In genomic region chr10:18844441-18845286, GRCm38 (mm10) we compare ENCODE assay signal across 8 mouse cellular contexts. TPM values are rescaled to one million over a fixed set of nuclear protein-coding genes. Genes with fewer than 3 reads are reported as not detected.
DNase-seq lines count a peak whose midpoint lies in the region; ATAC-seq and TF ChIP-seq lines count a peak whose summit lies in the region.

Perp (plus strand) TSS chr10:18845020.

- peaks cover 8% of the 10 kb centered on the region; the same call in 1 of the 2 replicates for H3K27me3 ChIP-seq in liver, postnatal 0 days (ENCODE audit: insufficient read depth, low read length)
- H3K27me3 ChIP-seq in neural tube, embryonic 12.5 days (replicated peaks) = peaks cover 28% of the 10 kb centered on the region

- no peaks in the 10 kb centered on the region for H3K36me3 ChIP-seq in liver, postnatal 0 days (replicated peaks; ENCODE audit: insufficient read depth, low read length)
- H3K36me3 ChIP-seq in neural tube, embryonic 12.5 days = no peaks in the 10 kb centered on the region

- no peak; the same call in 1 of the 2 replicates for TF ChIP-seq EP300 in liver, postnatal 0 days (IDR thresholded peaks at IDR 0.05; ENCODE audit: low read depth)

- peak; percentile 96 for ATAC-seq in liver, postnatal 0 days
- peak; percentile 91 for ATAC-seq in neural tube, embryonic 12.5 days (ENCODE audit: low FRiP score, low read depth)

- H3K4me3 ChIP-seq in liver, postnatal 0 days (ENCODE audit: low read depth, low read length) = peak within 1 kb of the TSS; percentile 61
- H3K4me3 ChIP-seq in neural tube, embryonic 12.5 days = peak within 1 kb of the TSS; percentile 51

- DNase-seq in right cerebral cortex, postnatal 25 days = peak; percentile 36
- no peak for DNase-seq in right cerebral cortex, postnatal 36 days (ENCODE audit: low spot score in 2 of 2)
- peak; percentile 52 to 60 for DNase-seq in cerebellum, postnatal 36 days
- peak; percentile 3 to 30 for DNase-seq in heart, adult 9 months (ENCODE audit: low spot score in 2 of 2)
- peak; percentile 83 for DNase-seq in kidney, adult 18-20 months
- DNase-seq in liver, postnatal 0 days = peak; percentile 81
- peak; percentile 74 for DNase-seq in thymus, postnatal 4 days

- peak within 1 kb of the TSS; percentile 76 for H3K4me2 ChIP-seq in liver, postnatal 0 days (ENCODE audit: low read depth, low read length)
- peak within 1 kb of the TSS; percentile 97 for H3K4me2 ChIP-seq in neural tube, embryonic 12.5 days (replicated peaks)

- WGBS in liver, postnatal 0 days (ENCODE audit: insufficient replicate concordance) = 4% methylated on average over 54 of the region's 54 CpGs
- WGBS in neural tube, embryonic 12.5 days = 3% methylated on average over 52 of the region's 54 CpGs

- peak within 1 kb of the TSS; percentile 94 for H3K27ac ChIP-seq in liver, postnatal 0 days (ENCODE audit: low read depth)
- H3K27ac ChIP-seq in neural tube, embryonic 12.5 days = no peak within 1 kb of the TSS

- peaks cover 5% of the 10 kb centered on the region; the same call in 1 of the 2 replicates for H3K4me1 ChIP-seq in liver, postnatal 0 days (ENCODE audit: insufficient read depth)
- peaks cover 7% of the 10 kb centered on the region for H3K4me1 ChIP-seq in neural tube, embryonic 12.5 days

- H3K9me3 ChIP-seq in liver, postnatal 0 days (ENCODE audit: low read length) = no peaks in the 10 kb centered on the region
- H3K9me3 ChIP-seq in neural tube, embryonic 12.5 days = no peaks in the 10 kb centered on the region

- H3K9ac ChIP-seq in liver, postnatal 0 days (replicated peaks) = peak within 1 kb of the TSS; percentile 67
- peak within 1 kb of the TSS; percentile 49 for H3K9ac ChIP-seq in neural tube, embryonic 12.5 days

- peak; percentile 25; the same call in 1 of the 2 replicates for TF ChIP-seq CTCF in liver, postnatal 0 days (IDR thresholded peaks at IDR 0.05; ENCODE audit: low read depth)

RNA-seq across cellular contexts. Expression of gene Perp, which starts in this region (rescaled TPM):
- 68.3 and 68.7 TPM in 2 replicates for polyA plus RNA-seq in liver, postnatal 0 days (2015; fragmentation: Nextera tagmentation; extraction: Ambion mirVana)
- 7.5 and 7.6 TPM in 2 replicates for polyA plus RNA-seq in neural tube, embryonic 12.5 days (2016; fragmentation: Nextera tagmentation; extraction: Ambion mirVana)

Comparison
In these comparisons a context has a peak if more than half of its experiments do, and no peak if none do; other contexts are left out.
1. DNase-seq: peak in right cerebral cortex, postnatal 25 days (single experiment), cerebellum, postnatal 36 days (2 of 2), heart, adult 9 months (2 of 2), kidney, adult 18-20 months (single experiment), liver, postnatal 0 days (single experiment) and thymus, postnatal 4 days (single experiment); none in right cerebral cortex, postnatal 36 days (0 of 2).